Mouse (Mus musculus): ENCODE results near the gene Aox3.

Gene Aox3

GRCm38 (mm10) chr1:58107066-58107465 is 5.9 kb upstream of the Aox3 start:
- DNase-seq (ENCODE audit: low read depth): no peak

GRCm38 (mm10) chr1:58110241-58110640 is 2.7 kb upstream of the Aox3 start:
- no peak for DNase-seq (ENCODE audit: low read depth)

GRCm38 (mm10) chr1:58111315-58111714 is 1.6 kb upstream of the Aox3 start:
- DNase-seq (ENCODE audit: low read depth): no peak

GRCm38 (mm10) chr1:58113441-58113840 is 511 bp downstream of the Aox3 start:
- DNase-seq (ENCODE audit: low read depth): no peak

GRCm38 (mm10) chr1:58114021-58114560 is 1.2 kb downstream of the Aox3 start:
- DNase-seq (ENCODE audit: low read depth): no peak

- no peak for DNase-seq (ENCODE audit: low read depth)
Observed at GRCm38 (mm10) chr1:58114666-58115375, 1.9 kb downstream of the Aox3 start.

- DNase-seq (ENCODE audit: low read depth): no peak
Observed at GRCm38 (mm10) chr1:58118231-58118630, 5.3 kb downstream of the Aox3 start.

GRCm38 (mm10) chr1:58124901-58125300 is 12.0 kb downstream of the Aox3 start:
- DNase-seq (ENCODE audit: low read depth): no peak

- no peak for DNase-seq (ENCODE audit: low read depth)
Observed at GRCm38 (mm10) chr1:58137891-58138290, 25.0 kb downstream of the Aox3 start.

- DNase-seq (ENCODE audit: low read depth): no peak
Observed at GRCm38 (mm10) chr1:58138986-58139385, 26.1 kb downstream of the Aox3 start.

- DNase-seq (ENCODE audit: low read depth): no peak
Observed at GRCm38 (mm10) chr1:58140607-58141006, 27.7 kb downstream of the Aox3 start.

- DNase-seq (ENCODE audit: low read depth): no peak
Observed at GRCm38 (mm10) chr1:58144384-58145069, 31.6 kb downstream of the Aox3 start.

- DNase-seq (ENCODE audit: low read depth): no peak
Observed at GRCm38 (mm10) chr1:58146026-58146425, 33.1 kb downstream of the Aox3 start.

- DNase-seq (ENCODE audit: low read depth): no peak
Observed at GRCm38 (mm10) chr1:58147776-58148175, 34.8 kb downstream of the Aox3 start.

- DNase-seq (ENCODE audit: low read depth): no peak
Observed at GRCm38 (mm10) chr1:58152247-58152646, 39.3 kb downstream of the Aox3 start.

GRCm38 (mm10) chr1:58156747-58157146 is 43.8 kb downstream of the Aox3 start:
- DNase-seq (ENCODE audit: low read depth): peak; percentile 69

- no peak for DNase-seq (ENCODE audit: low read depth)
Observed at GRCm38 (mm10) chr1:58169893-58170292, 57.0 kb downstream of the Aox3 start.

- DNase-seq (ENCODE audit: low read depth): no peak
Observed at GRCm38 (mm10) chr1:58188514-58189175, 75.7 kb downstream of the Aox3 start.

- DNase-seq (ENCODE audit: low read depth): no peak
Observed at GRCm38 (mm10) chr1:58194317-58194716, 81.4 kb downstream of the Aox3 start.

- no peak for DNase-seq (ENCODE audit: low read depth)
Observed at GRCm38 (mm10) chr1:58194988-58195387, 82.1 kb downstream of the Aox3 start.

GRCm38 (mm10) chr1:58195541-58195940 is 82.6 kb downstream of the Aox3 start:
- DNase-seq (ENCODE audit: low read depth): peak; percentile 73

- DNase-seq (ENCODE audit: low read depth): no peak
Observed at GRCm38 (mm10) chr1:58197023-58197422, 84.1 kb downstream of the Aox3 start.

GRCm38 (mm10) chr1:58198386-58198785 is 85.5 kb downstream of the Aox3 start:
- no peak for DNase-seq (ENCODE audit: low read depth)
